Mouse (Mus musculus) erythroblast, embryonic 14.5 days (primary cell): ENCODE measurements around the gene Prkag2. TPM values are rescaled to one million over a fixed set of nuclear protein-coding genes. Genes with fewer than 3 reads are reported as not detected.

ENCODE experiments used
- H3K27me3 ChIP-seq: 2 replicates; pipeline ENCODE4 v1.6.1; 2012; ENCODE audit warnings: inconsistent platforms; ENCODE audit not compliant: control insufficient read depth
- H3K36me3 ChIP-seq: 2 replicates; pipeline ENCODE4 v1.6.1; 2012; ENCODE audit warnings: mild to moderate bottlenecking, inconsistent platforms; ENCODE audit not compliant: control insufficient read depth
- H3K4me1 ChIP-seq: 2 replicates; pipeline ENCODE4 v1.6.1; 2012; ENCODE audit warnings: inconsistent platforms; ENCODE audit not compliant: control insufficient read depth
- H3K4me3 ChIP-seq: replicated peaks from 2 replicates; pipeline ENCODE3; 2012; ENCODE audit warnings: moderate library complexity, mild to moderate bottlenecking, inconsistent platforms
- H3K9me3 ChIP-seq: 2 replicates; pipeline ENCODE4 v1.6.1; 2012; ENCODE audit warnings: low read length, inconsistent platforms, mixed read lengths; ENCODE audit not compliant: control insufficient read depth
- GATA1 ChIP-seq: IDR thresholded peaks from 2 replicates; pipeline ENCODE4 v1.6.1; 2012; ENCODE audit warnings: low read length, inconsistent platforms, mixed read lengths
- TAL1 ChIP-seq: IDR thresholded peaks from 3 replicates; pipeline ENCODE4 v1.6.1; 2012; ENCODE audit warnings: low read length, inconsistent platforms, mixed read lengths
- polyA plus RNA-seq: library from polyadenylated mRNA; stranded (reverse); fragments of >175 nt; gene quantifications from 2 replicates; pipeline ENCODE4 v1.2.3, GENCODE M21; 2012

The Prkag2 gene
- polyA plus RNA-seq, 1 experiment, result 0.07 TPM

DNA sequence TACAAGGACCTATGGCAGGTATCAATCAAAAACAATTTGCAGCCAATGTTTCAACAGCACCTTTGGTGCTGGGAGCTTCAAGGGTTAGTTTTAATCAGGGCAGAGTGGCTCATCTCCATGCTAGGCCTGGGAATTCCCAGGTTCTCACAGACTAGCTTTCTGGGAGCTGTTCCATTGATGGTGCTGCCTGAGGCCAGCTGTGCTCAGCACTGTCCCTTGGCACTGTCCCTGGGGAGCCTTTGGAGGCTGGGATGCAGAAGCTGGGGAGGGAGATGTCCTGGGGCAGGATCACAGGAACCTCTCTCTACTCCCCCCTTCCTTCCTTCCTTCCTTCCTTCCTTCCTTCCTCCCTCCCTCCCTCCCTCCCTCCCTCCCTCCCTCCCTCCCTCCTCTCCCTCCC, 13.7 kb upstream of the Prkag2 start:
- no peaks in the 10 kb centered on the region for H3K4me1 ChIP-seq
- no peaks in the 10 kb centered on the region for H3K36me3 ChIP-seq
- H3K4me3 ChIP-seq, result no peak overlapping the region
- no peaks in the 10 kb centered on the region for H3K27me3 ChIP-seq
- no peak for TF ChIP-seq GATA1
- TF ChIP-seq TAL1, result no peak
- peaks cover 8% of the 10 kb centered on the region; the same call in 1 of the 2 replicates for H3K9me3 ChIP-seq

DNA sequence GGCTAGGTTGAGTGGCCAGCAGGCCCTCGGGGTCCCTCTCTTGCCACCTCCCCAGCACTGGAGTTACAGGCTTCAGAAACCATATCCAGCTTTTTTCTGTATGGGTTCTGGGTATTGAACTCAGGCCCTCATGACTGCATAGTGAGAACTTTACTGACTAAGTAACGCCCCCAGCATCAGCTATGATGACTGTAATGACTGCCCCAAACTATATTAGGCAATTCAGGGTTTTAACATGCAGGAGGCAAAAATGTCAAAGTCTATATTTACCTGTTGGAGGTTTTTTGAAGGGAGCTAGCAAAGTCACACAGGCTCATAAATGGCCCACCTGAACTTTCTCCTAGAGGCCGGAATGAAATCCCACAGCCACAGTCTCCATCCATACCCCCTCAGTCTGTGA, 9.9 kb upstream of the Prkag2 start:
- H3K36me3 ChIP-seq, result no peaks in the 10 kb centered on the region
- H3K9me3 ChIP-seq, result no peaks in the 10 kb centered on the region
- H3K27me3 ChIP-seq, result no peaks in the 10 kb centered on the region
- TF ChIP-seq GATA1, result no peak
- TF ChIP-seq TAL1, result no peak
- H3K4me1 ChIP-seq, result no peaks in the 10 kb centered on the region
- no peak overlapping the region for H3K4me3 ChIP-seq

DNA sequence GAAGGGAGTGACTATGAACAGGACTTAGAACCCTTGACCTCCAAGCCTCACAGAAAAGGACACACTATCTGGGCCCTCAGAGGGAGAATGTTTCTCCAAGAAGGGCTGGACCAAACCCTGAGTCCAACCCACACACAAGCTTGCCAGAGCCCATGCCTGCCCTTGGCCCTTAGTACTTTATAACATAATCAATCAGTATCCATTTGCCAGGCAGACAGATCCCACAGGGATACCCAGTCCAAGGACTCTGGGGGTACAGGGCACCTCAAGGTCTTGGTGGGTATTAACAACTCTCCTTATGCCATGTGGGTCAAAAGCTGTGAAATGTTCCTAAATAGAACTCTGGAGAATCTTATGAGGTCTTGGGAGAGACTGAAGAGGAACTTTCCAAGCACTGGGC, 5.3 kb upstream of the Prkag2 start:
- no peaks in the 10 kb centered on the region for H3K9me3 ChIP-seq
- peaks cover 10% of the 10 kb centered on the region for H3K27me3 ChIP-seq
- no peaks in the 10 kb centered on the region for H3K36me3 ChIP-seq
- no peak overlapping the region for H3K4me3 ChIP-seq
- no peak for TF ChIP-seq TAL1
- no peak for TF ChIP-seq GATA1
- H3K4me1 ChIP-seq, result no peaks in the 10 kb centered on the region

DNA sequence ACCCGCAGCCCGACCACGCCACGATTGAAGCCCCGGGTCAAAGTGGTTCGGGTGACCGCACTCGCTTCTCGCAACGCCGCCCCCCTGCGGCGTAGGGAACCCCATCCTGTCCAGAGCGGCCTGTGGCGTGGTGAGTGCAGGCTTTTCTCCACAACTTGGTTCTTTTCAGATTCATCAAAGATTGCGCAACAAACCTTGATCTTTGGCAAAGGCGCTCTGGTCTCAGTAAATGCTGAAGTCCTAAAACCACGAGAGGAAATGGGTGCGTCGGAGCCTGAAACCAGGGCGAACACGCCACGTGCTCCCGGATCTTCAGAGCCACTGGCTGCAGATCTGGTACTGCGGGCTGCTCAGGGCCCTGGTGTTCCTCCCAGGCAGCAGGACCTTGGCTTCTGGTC, 683 bp upstream of the Prkag2 start:
- H3K27me3 ChIP-seq, result peaks cover 33% of the 10 kb centered on the region
- no peaks in the 10 kb centered on the region for H3K4me1 ChIP-seq
- H3K36me3 ChIP-seq, result no peaks in the 10 kb centered on the region
- TF ChIP-seq GATA1 (no peak), TAL1 (no peak)
- H3K9me3 ChIP-seq, result no peaks in the 10 kb centered on the region
- peak overlapping the region; percentile 53 for H3K4me3 ChIP-seq

GRCm38 (mm10) chr5:25100157-25100515, 306 bp downstream of the Prkag2 start:
- no peak for TF ChIP-seq TAL1
- TF ChIP-seq GATA1, result no peak
- H3K36me3 ChIP-seq, result no peaks in the 10 kb centered on the region
- no peaks in the 10 kb centered on the region for H3K4me1 ChIP-seq
- no peaks in the 10 kb centered on the region for H3K9me3 ChIP-seq
- peak overlapping the region; percentile 53 for H3K4me3 ChIP-seq
- peaks cover 33% of the 10 kb centered on the region for H3K27me3 ChIP-seq

- no peak for TF ChIP-seq GATA1
- no peak for TF ChIP-seq TAL1
- Histone ChIP-seq H3K36me3 (no peaks in the 10 kb centered on the region), H3K4me1 (no peaks in the 10 kb centered on the region), H3K9me3 (no peaks in the 10 kb centered on the region), H3K4me3 (peak overlapping the region; percentile 53), H3K27me3 (peaks cover 33% of the 10 kb centered on the region)
Measured at GRCm38 (mm10) chr5:25099367-25100156, 880 bp downstream of the Prkag2 start.

DNA sequence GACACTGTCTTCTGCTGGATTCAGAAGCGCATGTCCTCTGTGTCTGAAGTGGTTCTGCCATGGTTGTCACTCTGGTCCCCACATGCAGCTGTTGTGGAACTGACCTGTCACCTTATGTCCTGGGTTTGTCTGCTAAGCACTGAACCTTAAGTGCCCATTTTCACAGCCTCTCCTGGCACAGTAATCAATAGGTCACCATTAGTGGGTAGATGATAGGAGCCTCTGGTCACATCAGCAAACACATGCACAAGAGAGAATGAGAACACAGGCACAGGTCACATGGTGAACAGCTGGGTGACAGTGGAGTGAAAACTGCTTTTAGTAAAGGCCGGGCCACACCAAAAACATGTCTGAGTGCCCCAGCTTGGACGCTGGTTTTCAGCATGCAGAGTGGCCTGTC, 2.6 kb downstream of the Prkag2 start:
- no peaks in the 10 kb centered on the region for H3K36me3 ChIP-seq
- no peak overlapping the region for H3K4me3 ChIP-seq
- peaks cover 33% of the 10 kb centered on the region for H3K27me3 ChIP-seq
- H3K9me3 ChIP-seq, result no peaks in the 10 kb centered on the region
- H3K4me1 ChIP-seq, result no peaks in the 10 kb centered on the region
- TF ChIP-seq TAL1, result no peak
- no peak for TF ChIP-seq GATA1

GRCm38 (mm10) chr5:25096431-25096830, 4.0 kb downstream of the Prkag2 start:
- Histone ChIP-seq H3K4me3 (no peak overlapping the region), H3K9me3 (no peaks in the 10 kb centered on the region), H3K27me3 (peaks cover 30% of the 10 kb centered on the region), H3K36me3 (no peaks in the 10 kb centered on the region), H3K4me1 (no peaks in the 10 kb centered on the region)
- TF ChIP-seq GATA1, result no peak
- TF ChIP-seq TAL1, result no peak

GRCm38 (mm10) chr5:25092630-25093245, 7.7 kb downstream of the Prkag2 start:
- H3K27me3 ChIP-seq, result no peaks in the 10 kb centered on the region
- H3K9me3 ChIP-seq, result no peaks in the 10 kb centered on the region
- H3K4me1 ChIP-seq, result no peaks in the 10 kb centered on the region
- no peaks in the 10 kb centered on the region for H3K36me3 ChIP-seq
- TF ChIP-seq GATA1 (no peak), TAL1 (no peak)
- H3K4me3 ChIP-seq, result no peak overlapping the region
